Mouse (Mus musculus): ENCODE data around the gene Clpx.
A peak's percentile ranks its signal among the peaks of the same experiment; 100 is the strongest.
"Not testable (repeated sequence)": the region's sequence is repeated elsewhere in the genome, so short reads cannot be mapped to it uniquely, and the experiment has no call there.

Clpx gene

GRCm38 (mm10) chr9:65293973-65294715 is at the start of gene Clpx:
Gene Clpx (plus strand): TSS chr9:65294260.
- peak; percentile 79 for DNase-seq (ENCODE audit: extremely low read depth, low read depth, low spot score)

GRCm38 (mm10) chr9:65247502-65248376 is 46.3 kb upstream of the Clpx start:
- DNase-seq (ENCODE audit: extremely low read depth, low read depth, low spot score), result no peak

- no peak for DNase-seq (ENCODE audit: extremely low read depth, low read depth, low spot score)
Measured at GRCm38 (mm10) chr9:65248377-65248690, 45.7 kb upstream of the Clpx start.

- DNase-seq (ENCODE audit: extremely low read depth, low read depth, low spot score), result no peak
Measured at GRCm38 (mm10) chr9:65252026-65252425, 42.0 kb upstream of the Clpx start.

GRCm38 (mm10) chr9:65255906-65256600 is 38.0 kb upstream of the Clpx start:
- DNase-seq (ENCODE audit: extremely low read depth, low read depth, low spot score), result no peak

- DNase-seq (ENCODE audit: extremely low read depth, low read depth, low spot score), result peak; percentile 87
Measured at GRCm38 (mm10) chr9:65257218-65257910, 36.7 kb upstream of the Clpx start.

- DNase-seq (ENCODE audit: extremely low read depth, low read depth, low spot score), result no peak
Measured at GRCm38 (mm10) chr9:65259366-65259765, 34.7 kb upstream of the Clpx start.

- DNase-seq (ENCODE audit: extremely low read depth, low read depth, low spot score), result no peak
Measured at GRCm38 (mm10) chr9:65261591-65262230, 32.3 kb upstream of the Clpx start.

- DNase-seq (ENCODE audit: extremely low read depth, low read depth, low spot score), result no peak
Measured at GRCm38 (mm10) chr9:65262641-65263120, 31.4 kb upstream of the Clpx start.

GRCm38 (mm10) chr9:65264959-65265358 is 29.1 kb upstream of the Clpx start, which contains the start of gene Cilp:
Gene Cilp (plus strand): TSS chr9:65265180.
- no peak for DNase-seq (ENCODE audit: extremely low read depth, low read depth, low spot score)

- no peak for DNase-seq (ENCODE audit: extremely low read depth, low read depth, low spot score)
Measured at GRCm38 (mm10) chr9:65267742-65268515, 26.1 kb upstream of the Clpx start.

GRCm38 (mm10) chr9:65273048-65273809 is 20.8 kb upstream of the Clpx start:
- DNase-seq (ENCODE audit: extremely low read depth, low read depth, low spot score), result no peak

- no peak for DNase-seq (ENCODE audit: extremely low read depth, low read depth, low spot score)
Measured at GRCm38 (mm10) chr9:65273873-65274272, 20.2 kb upstream of the Clpx start.

GRCm38 (mm10) chr9:65274851-65275250 is 19.2 kb upstream of the Clpx start:
- DNase-seq (ENCODE audit: extremely low read depth, low read depth, low spot score), result not testable (repeated sequence)

GRCm38 (mm10) chr9:65275810-65276530 is 18.1 kb upstream of the Clpx start:
- no peak for DNase-seq (ENCODE audit: extremely low read depth, low read depth, low spot score)

- no peak for DNase-seq (ENCODE audit: extremely low read depth, low read depth, low spot score)
Measured at GRCm38 (mm10) chr9:65281536-65282151, 12.4 kb upstream of the Clpx start.

- DNase-seq (ENCODE audit: extremely low read depth, low read depth, low spot score), result no peak
Measured at GRCm38 (mm10) chr9:65283301-65283700, 10.8 kb upstream of the Clpx start.

GRCm38 (mm10) chr9:65288252-65288651 is 5.8 kb upstream of the Clpx start:
- not testable (repeated sequence) for DNase-seq (ENCODE audit: extremely low read depth, low read depth, low spot score)

All from fat pad, adult 2 months (tissue).